ENCODE assay signal across 23 mouse cellular contexts in the genomic region with DNA sequence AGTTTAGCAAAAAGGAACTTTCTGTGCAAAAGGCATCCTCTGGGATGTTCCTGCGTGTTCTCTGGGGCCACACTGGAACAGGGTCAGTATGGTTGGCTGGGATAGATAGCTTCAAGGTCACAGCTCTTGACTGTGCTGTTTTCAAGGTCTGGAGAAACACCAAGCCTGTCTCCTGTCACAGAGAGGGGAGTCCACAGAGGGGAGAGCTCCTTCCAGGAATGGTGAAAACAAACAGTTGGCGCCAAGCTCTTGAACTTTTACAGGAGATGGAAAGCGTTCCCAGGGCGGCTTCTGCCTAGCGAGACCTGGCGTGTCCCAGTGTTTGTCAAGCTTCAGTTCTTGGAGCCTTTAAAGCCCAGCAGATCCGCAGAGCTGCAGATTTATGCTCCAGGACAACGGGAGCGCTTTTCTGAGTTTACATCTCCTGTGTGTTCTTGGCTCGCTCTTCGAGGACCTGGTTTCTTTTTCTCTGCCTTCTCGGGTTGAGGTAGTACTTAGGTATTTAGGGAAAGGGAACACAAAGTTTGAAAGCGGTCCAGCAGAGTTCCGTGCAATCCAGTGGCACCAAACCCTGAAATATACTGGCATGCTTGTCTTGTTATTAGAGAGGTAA. TPM values are rescaled to one million over a fixed set of nuclear protein-coding genes. Genes with fewer than 3 reads are reported as not detected.
DNase-seq lines count a peak whose midpoint lies in the region; TF ChIP-seq lines count a peak whose summit lies in the region.
"Had no signal": no experiment of that assay in that cellular context is flagged by ENCODE, and none has a peak within 500 bp of the region (broad histone marks: within the 10 kb centered on the region; RNA-seq: fewer than 3 reads in every experiment).

No protein-coding gene starts in this region.

- H3K4me3 ChIP-seq in gastrocnemius, adult 2 months = 0 out of 2 replicates have a peak overlapping the region, but pooled peaks have one; percentile 13
- H3K4me3 ChIP-seq: embryonic facial prominence, embryonic 15.5 days; forebrain, embryonic 10.5 days; heart, embryonic 15.5 days; hindbrain, embryonic 15.5 days; liver, embryonic 15.5 days had no signal

- DNase-seq in gastrocnemius, adult 2 months = no peak
- no peak for DNase-seq in gastrocnemius, postnatal 36 days
- DNase-seq in ovary, adult 18-20 months (ENCODE audit: low spot score) = peak; percentile 73
- DNase-seq in ovary, postnatal 14 days (ENCODE audit: low spot score) = no peak
- DNase-seq in heart, postnatal 36 days = peak; percentile 11 to 16
- peak; percentile 50 for DNase-seq in testis, postnatal 10 days (ENCODE audit: low spot score)
- no peak for DNase-seq in urinary bladder, adult 18-20 months (ENCODE audit: low spot score in 2 of 2)
- no peak for DNase-seq in cerebellum, postnatal 25 days
- DNase-seq: cerebellum, postnatal 10 days; embryo, embryonic 11 days; gastrocnemius, postnatal 14 days; kidney, adult 2 months; kidney, postnatal 14 days; layer of hippocampus, adult 9-11 months; lung, postnatal 10 days; right cerebral cortex, postnatal 4 days; thymus, postnatal 14 days had no signal

- no peak overlapping the region for H3K27ac ChIP-seq in gastrocnemius, adult 2 months
- H3K27ac ChIP-seq: embryonic facial prominence, embryonic 15.5 days; forebrain, embryonic 10.5 days; heart, embryonic 15.5 days; hindbrain, embryonic 15.5 days; liver, embryonic 15.5 days had no signal

- intact Hi-C loops in gastrocnemius, adult 2 months (cut with DNase I) = no loop called here
- intact Hi-C loops in gastrocnemius, postnatal 36 days (cut with DNase I) = no loop called here
- intact Hi-C loops in heart, postnatal 36 days (cut with DNase I) = no loop called here

- TF ChIP-seq CTCF in gastrocnemius, adult 2 months (IDR thresholded peaks at IDR 0.05) = no peak

RNA-seq across cellular contexts. Expression of gene Lrig1, which starts 40.3 kb away (rescaled TPM):
- total RNA-seq in gastrocnemius, adult 2 months (2021) = 10 to 100 TPM; 38.9 to 57.9 TPM
- total RNA-seq in gastrocnemius, postnatal 36 days (2021) = 10 to 100 TPM; 49.2 to 51.2 TPM
- 10 to 100 TPM; 36.9 to 43.2 TPM for total RNA-seq in heart, postnatal 36 days (2021)
- total RNA-seq: CH12.LX had no signal

Comparison
In these comparisons a context has a peak if more than half of its experiments do, and no peak if none do; other contexts are left out.
1. DNase-seq: peak in ovary, adult 18-20 months (single experiment), heart, postnatal 36 days (2 of 2) and testis, postnatal 10 days (single experiment); none in gastrocnemius, adult 2 months (single experiment), gastrocnemius, postnatal 36 days (0 of 2), ovary, postnatal 14 days (single experiment), urinary bladder, adult 18-20 months (0 of 2) and cerebellum, postnatal 25 days (0 of 2).